Mouse (Mus musculus): Measurements from ENCODE around the gene Zdhhc18.

DNA sequence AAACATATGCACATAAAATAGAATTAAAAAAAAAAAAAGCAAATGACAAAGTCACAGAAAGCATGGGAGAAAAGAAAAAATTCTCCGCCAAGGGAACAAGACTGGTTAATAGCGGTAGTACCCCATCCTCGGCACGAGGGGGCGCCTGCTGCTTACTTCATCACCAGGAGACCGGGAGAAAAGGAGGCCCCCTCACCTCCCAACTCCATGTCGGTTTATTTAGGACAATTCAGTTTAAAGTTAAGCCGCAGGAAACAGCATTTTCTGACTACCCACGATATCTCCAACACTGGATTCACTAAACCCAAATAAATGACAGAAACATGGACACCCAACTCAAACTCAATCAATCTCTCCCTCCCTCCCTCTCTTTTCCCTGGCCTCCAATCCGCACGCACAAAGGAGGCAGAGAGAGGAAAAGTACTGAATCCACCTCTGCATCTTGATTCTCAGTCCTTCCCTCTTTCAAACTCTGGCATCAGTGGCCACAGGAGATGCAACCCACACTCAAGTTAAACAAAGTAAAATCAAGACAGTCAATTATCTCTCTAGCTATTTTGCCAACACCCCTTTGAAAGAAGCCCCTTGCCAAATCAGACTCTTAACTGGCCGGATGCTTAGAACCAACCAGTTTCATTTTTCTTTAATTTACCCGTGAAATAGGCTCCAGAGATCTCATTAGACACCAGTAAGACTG is 21.4 kb upstream of the Zdhhc18 start:
- TF ChIP-seq POLR2A (IDR thresholded peaks at IDR 0.05; ENCODE audit: borderline replicate concordance, low read depth, low read length) (no peak), CTCF (IDR thresholded peaks at IDR 0.05; ENCODE audit: low read depth, low read length) (peak; percentile 87)

All from bone marrow macrophage, adult 2 months (primary cell).